11 mouse cellular contexts compared by ENCODE assay signal in the genomic region with DNA sequence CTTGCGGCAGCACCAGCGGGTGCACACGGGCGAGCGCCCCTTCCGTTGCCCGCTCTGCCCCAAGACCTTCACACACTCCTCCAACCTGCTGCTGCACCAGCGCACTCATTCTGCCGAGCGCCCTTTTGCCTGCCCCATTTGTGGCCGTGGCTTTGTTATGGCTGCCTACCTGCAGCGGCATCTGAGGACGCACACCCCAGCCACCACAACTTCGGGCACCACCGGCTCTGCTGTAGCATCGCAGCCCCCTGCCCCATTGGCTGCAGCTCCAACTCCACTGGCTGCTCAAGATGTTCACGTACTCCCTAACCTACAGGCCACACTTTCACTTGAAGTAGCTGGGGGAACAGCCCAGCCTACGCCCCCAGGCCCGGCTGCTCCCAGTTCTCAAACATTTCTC. TPM values are rescaled to one million over a fixed set of nuclear protein-coding genes. Genes with fewer than 3 reads are reported as not detected.
DNase-seq lines count a peak whose midpoint lies in the region; ATAC-seq and TF ChIP-seq lines count a peak whose summit lies in the region.
"Had no signal": no experiment of that assay in that cellular context is flagged by ENCODE, and none has a peak within 500 bp of the region (broad histone marks: within the 10 kb centered on the region; RNA-seq: fewer than 3 reads in every experiment).

No protein-coding gene starts in this region.

- no peak for TF ChIP-seq CTCF in midbrain, postnatal 0 days (IDR thresholded peaks at IDR 0.05)

- no peaks in the 10 kb centered on the region for H3K9me3 ChIP-seq in kidney, embryonic 16.5 days (ENCODE audit: low read length)
- no peaks in the 10 kb centered on the region for H3K9me3 ChIP-seq in embryonic facial prominence, embryonic 14.5 days (ENCODE audit: control insufficient read depth, low read length)
- H3K9me3 ChIP-seq in hindbrain, embryonic 13.5 days, result no peaks in the 10 kb centered on the region
- no peaks in the 10 kb centered on the region for H3K9me3 ChIP-seq in midbrain, postnatal 0 days (ENCODE audit: low read length)

- H3K9ac ChIP-seq in kidney, embryonic 16.5 days (replicated peaks; ENCODE audit: low read length), result peak overlapping the region; percentile 37; the same call in 1 of the 2 replicates
- H3K9ac ChIP-seq in embryonic facial prominence, embryonic 14.5 days (ENCODE audit: low read depth, low read length), result no peak overlapping the region
- H3K9ac ChIP-seq in hindbrain, embryonic 13.5 days, result peak overlapping the region; percentile 80; the same call in 1 of the 2 replicates
- H3K9ac ChIP-seq in midbrain, postnatal 0 days (replicated peaks; ENCODE audit: low read length, poor library complexity, severe bottlenecking), result no peak overlapping the region
- H3K9ac ChIP-seq: liver, postnatal 0 days had no signal

- 93% methylated on average over 19 of the region's 19 CpGs for WGBS in kidney, embryonic 16.5 days
- WGBS in embryonic facial prominence, embryonic 14.5 days, result 89% methylated on average over 19 of the region's 19 CpGs
- 90% methylated on average over 19 of the region's 19 CpGs for WGBS in hindbrain, embryonic 13.5 days
- WGBS in midbrain, postnatal 0 days, result 88% methylated on average over 19 of the region's 19 CpGs

- no peak overlapping the region for H3K4me2 ChIP-seq in kidney, embryonic 16.5 days (replicated peaks; ENCODE audit: low read depth, low read length)
- no peak overlapping the region for H3K4me2 ChIP-seq in embryonic facial prominence, embryonic 14.5 days (ENCODE audit: low read depth, low read length)
- H3K4me2 ChIP-seq in hindbrain, embryonic 13.5 days, result no peak overlapping the region
- no peak overlapping the region for H3K4me2 ChIP-seq in midbrain, postnatal 0 days (ENCODE audit: low read depth, low read length, poor library complexity, severe bottlenecking)

- peak overlapping the region; percentile 73 for H3K27ac ChIP-seq in kidney, embryonic 16.5 days (ENCODE audit: low read length)
- H3K27ac ChIP-seq in embryonic facial prominence, embryonic 14.5 days (replicated peaks; ENCODE audit: low read depth, low read length), result peak overlapping the region; percentile 6; the same call in 1 of the 2 replicates
- H3K27ac ChIP-seq in hindbrain, embryonic 13.5 days, result peak overlapping the region; percentile 99
- H3K27ac ChIP-seq in midbrain, postnatal 0 days (ENCODE audit: low read depth, low read length), result peak overlapping the region; percentile 99; the same call in 1 of the 2 replicates

- H3K27me3 ChIP-seq in kidney, embryonic 16.5 days (ENCODE audit: insufficient read depth, low read length), result no peaks in the 10 kb centered on the region
- H3K27me3 ChIP-seq in embryonic facial prominence, embryonic 14.5 days (replicated peaks; ENCODE audit: control insufficient read depth, insufficient read depth, low read length), result no peaks in the 10 kb centered on the region
- H3K27me3 ChIP-seq in hindbrain, embryonic 13.5 days, result no peaks in the 10 kb centered on the region
- no peaks in the 10 kb centered on the region for H3K27me3 ChIP-seq in midbrain, postnatal 0 days (ENCODE audit: insufficient read depth, low read length)

- H3K36me3 ChIP-seq in kidney, embryonic 16.5 days (ENCODE audit: insufficient read depth, low read length), result peaks cover 38% of the 10 kb centered on the region
- H3K36me3 ChIP-seq in embryonic facial prominence, embryonic 14.5 days (ENCODE audit: control insufficient read depth, insufficient read depth, low read length), result peaks cover 39% of the 10 kb centered on the region
- H3K36me3 ChIP-seq in hindbrain, embryonic 13.5 days, result peaks cover 36% of the 10 kb centered on the region
- H3K36me3 ChIP-seq in midbrain, postnatal 0 days (ENCODE audit: insufficient read depth, low read length), result peaks cover 23% of the 10 kb centered on the region

- H3K4me1 ChIP-seq in kidney, embryonic 16.5 days (ENCODE audit: insufficient read depth, low read length), result peaks cover 46% of the 10 kb centered on the region
- H3K4me1 ChIP-seq in embryonic facial prominence, embryonic 14.5 days (ENCODE audit: control insufficient read depth, insufficient read depth, low read length), result peaks cover 37% of the 10 kb centered on the region
- peaks cover 71% of the 10 kb centered on the region for H3K4me1 ChIP-seq in hindbrain, embryonic 13.5 days (replicated peaks)
- peaks cover 39% of the 10 kb centered on the region for H3K4me1 ChIP-seq in midbrain, postnatal 0 days (ENCODE audit: insufficient read depth, low read length)

- ATAC-seq in kidney, embryonic 16.5 days (ENCODE audit: low FRiP score, low TSS enrichment), result no peak
- no peak for ATAC-seq in embryonic facial prominence, embryonic 14.5 days (ENCODE audit: low read depth)
- ATAC-seq in hindbrain, embryonic 13.5 days (ENCODE audit: low FRiP score), result no peak
- ATAC-seq in midbrain, postnatal 0 days (ENCODE audit: low FRiP score), result no peak

- no peak overlapping the region for H3K4me3 ChIP-seq in kidney, embryonic 16.5 days (ENCODE audit: low read length)
- H3K4me3 ChIP-seq in embryonic facial prominence, embryonic 14.5 days (ENCODE audit: low read depth, low read length), result no peak overlapping the region
- no peak overlapping the region for H3K4me3 ChIP-seq in hindbrain, embryonic 13.5 days
- H3K4me3 ChIP-seq in midbrain, postnatal 0 days (ENCODE audit: low read depth, low read length), result no peak overlapping the region

- no peak for DNase-seq in kidney, postnatal 14 days
- no peak for DNase-seq in embryonic facial prominence, embryonic 14.5 days (ENCODE audit: low spot score)
- DNase-seq in midbrain, postnatal 0 days (ENCODE audit: low spot score), result no peak
- DNase-seq in urinary bladder, adult 2 months (ENCODE audit: low spot score), result no peak
- no peak for DNase-seq in thymus, adult 18-20 months
- DNase-seq: cerebellum, adult 9-10 months; heart, postnatal 36 days; layer of hippocampus, postnatal 36 days; liver, postnatal 0 days had no signal

RNA-seq across cellular contexts. Expression of a gene that starts 1.3 kb away (rescaled TPM):
- polyA plus RNA-seq in kidney, embryonic 16.5 days (2015; fragmentation: Nextera tagmentation; extraction: Ambion mirVana), result 5.8 and 6.2 TPM in 2 replicates
- 1.9 and 2.6 TPM in 2 replicates for polyA plus RNA-seq in embryonic facial prominence, embryonic 14.5 days (2014; fragmentation: Nextera tagmentation; extraction: Ambion mirVana)
- polyA plus RNA-seq in hindbrain, embryonic 13.5 days (2015; fragmentation: Nextera tagmentation; extraction: Ambion mirVana), result 25.4 and 27.7 TPM in 2 replicates
- total RNA-seq in midbrain, postnatal 0 days (2014; rRNA removed), result 44.8 and 49.7 TPM in 2 replicates
- 33.2 and 35.9 TPM in 2 replicates for polyA plus RNA-seq in midbrain, postnatal 0 days (2015; fragmentation: Nextera tagmentation; extraction: Ambion mirVana)
- polyA plus RNA-seq in urinary bladder, adult 2 months (2012; rRNA removed), result 10.6 and 14.1 TPM in 2 replicates

RNA-seq across cellular contexts. Expression of a gene that starts 5.1 kb away (rescaled TPM):
- 2.3 and 2.8 TPM in 2 replicates for polyA plus RNA-seq in kidney, embryonic 16.5 days (2015; fragmentation: Nextera tagmentation; extraction: Ambion mirVana)
- 8.1 and 8.7 TPM in 2 replicates for polyA plus RNA-seq in embryonic facial prominence, embryonic 14.5 days (2014; fragmentation: Nextera tagmentation; extraction: Ambion mirVana)
- polyA plus RNA-seq in hindbrain, embryonic 13.5 days (2015; fragmentation: Nextera tagmentation; extraction: Ambion mirVana), result 0.73 and 1.3 TPM in 2 replicates
- total RNA-seq in midbrain, postnatal 0 days (2014; rRNA removed), result 1.9 and 3.4 TPM in 2 replicates
- 1.2 and 1.6 TPM in 2 replicates for polyA plus RNA-seq in midbrain, postnatal 0 days (2015; fragmentation: Nextera tagmentation; extraction: Ambion mirVana)
- polyA plus RNA-seq in urinary bladder, adult 2 months (2012; rRNA removed), result 10.5 and 12.9 TPM in 2 replicates

RNA-seq across cellular contexts. Expression of a gene that starts 5.5 kb away (rescaled TPM):
- polyA plus RNA-seq in kidney, embryonic 16.5 days (2015; fragmentation: Nextera tagmentation; extraction: Ambion mirVana), result 3.6 and 4.2 TPM in 2 replicates
- 3.7 and 4.0 TPM in 2 replicates for polyA plus RNA-seq in embryonic facial prominence, embryonic 14.5 days (2014; fragmentation: Nextera tagmentation; extraction: Ambion mirVana)
- polyA plus RNA-seq in hindbrain, embryonic 13.5 days (2015; fragmentation: Nextera tagmentation; extraction: Ambion mirVana), result 3.6 and 4.9 TPM in 2 replicates
- 10.6 and 12.3 TPM in 2 replicates for total RNA-seq in midbrain, postnatal 0 days (2014; rRNA removed)
- 5.1 and 5.6 TPM in 2 replicates for polyA plus RNA-seq in midbrain, postnatal 0 days (2015; fragmentation: Nextera tagmentation; extraction: Ambion mirVana)
- polyA plus RNA-seq in urinary bladder, adult 2 months (2012; rRNA removed), result 7.7 and 10.1 TPM in 2 replicates

RNA-seq across cellular contexts. Expression of a gene that starts 14.2 kb away (rescaled TPM):
- polyA plus RNA-seq in kidney, embryonic 16.5 days (2015; fragmentation: Nextera tagmentation; extraction: Ambion mirVana), result not detected in 2 replicates
- 0.35 TPM in 1 of 2 replicates, not detected in the other for polyA plus RNA-seq in embryonic facial prominence, embryonic 14.5 days (2014; fragmentation: Nextera tagmentation; extraction: Ambion mirVana)
- 0.26 and 0.45 TPM in 2 replicates for polyA plus RNA-seq in hindbrain, embryonic 13.5 days (2015; fragmentation: Nextera tagmentation; extraction: Ambion mirVana)
- total RNA-seq in midbrain, postnatal 0 days (2014; rRNA removed), result 0.57 TPM in 1 of 2 replicates, not detected in the other
- 0.32 and 0.43 TPM in 2 replicates for polyA plus RNA-seq in midbrain, postnatal 0 days (2015; fragmentation: Nextera tagmentation; extraction: Ambion mirVana)
- polyA plus RNA-seq in urinary bladder, adult 2 months (2012; rRNA removed), result 0.15 and 0.22 TPM in 2 replicates
- total RNA-seq: heart, postnatal 36 days had no signal
- polyA plus RNA-seq: liver, postnatal 0 days had no signal

RNA-seq across cellular contexts. Expression of a gene that starts 43.5 kb away (rescaled TPM):
- polyA plus RNA-seq in kidney, embryonic 16.5 days (2015; fragmentation: Nextera tagmentation; extraction: Ambion mirVana), result 1.2 and 1.4 TPM in 2 replicates
- 1.3 and 1.6 TPM in 2 replicates for polyA plus RNA-seq in embryonic facial prominence, embryonic 14.5 days (2014; fragmentation: Nextera tagmentation; extraction: Ambion mirVana)
- 0.75 and 0.78 TPM in 2 replicates for polyA plus RNA-seq in hindbrain, embryonic 13.5 days (2015; fragmentation: Nextera tagmentation; extraction: Ambion mirVana)
- total RNA-seq in midbrain, postnatal 0 days (2014; rRNA removed), result 5.8 and 7.7 TPM in 2 replicates
- polyA plus RNA-seq in midbrain, postnatal 0 days (2015; fragmentation: Nextera tagmentation; extraction: Ambion mirVana), result 0.38 and 0.52 TPM in 2 replicates
- polyA plus RNA-seq in urinary bladder, adult 2 months (2012; rRNA removed), result 17.1 and 21.3 TPM in 2 replicates

Comparison
In these comparisons a context has a peak if more than half of its experiments do, and no peak if none do; other contexts are left out.
1. H3K27ac ChIP-seq: peak in every context shown above with its lines; median percentile 99 in hindbrain, embryonic 13.5 days; 99 in midbrain, postnatal 0 days; 73 in kidney, embryonic 16.5 days; 6 in embryonic facial prominence, embryonic 14.5 days.
2. H3K9ac ChIP-seq: peak in kidney, embryonic 16.5 days (single experiment) and hindbrain, embryonic 13.5 days (single experiment); none in embryonic facial prominence, embryonic 14.5 days (single experiment) and midbrain, postnatal 0 days (single experiment).